Mouse (Mus musculus): ENCODE measurements around the gene Slc44a5.
"Not testable (repeated sequence)": the region's sequence is repeated elsewhere in the genome, so short reads cannot be mapped to it uniquely, and the experiment has no call there.

Gene Slc44a5

GRCm38 (mm10) chr3:154252219-154252618 is 279.0 kb downstream of the Slc44a5 start:
- Histone ChIP-seq H3K4me1 (replicated peaks; ENCODE audit: low read depth, low read length) (no peaks in the 10 kb centered on the region), H3K4me3 (replicated peaks; ENCODE audit: low read length) (no peak overlapping the region), H3K27me3 (ENCODE audit: insufficient read depth, low read length) (no peaks in the 10 kb centered on the region), H3K9me3 (ENCODE audit: low read length) (no peaks in the 10 kb centered on the region), H3K36me3 (ENCODE audit: insufficient read depth, low read length) (no peaks in the 10 kb centered on the region)
- TF ChIP-seq POU5F1 (IDR thresholded peaks at IDR 0.05; ENCODE audit: borderline replicate concordance, low read length) (no peak), NANOG (IDR thresholded peaks at IDR 0.05; ENCODE audit: borderline replicate concordance, low read length) (no peak), CTCF (conservative IDR thresholded peaks at IDR 0.05; ENCODE audit: low read length) (no peak)

DNA sequence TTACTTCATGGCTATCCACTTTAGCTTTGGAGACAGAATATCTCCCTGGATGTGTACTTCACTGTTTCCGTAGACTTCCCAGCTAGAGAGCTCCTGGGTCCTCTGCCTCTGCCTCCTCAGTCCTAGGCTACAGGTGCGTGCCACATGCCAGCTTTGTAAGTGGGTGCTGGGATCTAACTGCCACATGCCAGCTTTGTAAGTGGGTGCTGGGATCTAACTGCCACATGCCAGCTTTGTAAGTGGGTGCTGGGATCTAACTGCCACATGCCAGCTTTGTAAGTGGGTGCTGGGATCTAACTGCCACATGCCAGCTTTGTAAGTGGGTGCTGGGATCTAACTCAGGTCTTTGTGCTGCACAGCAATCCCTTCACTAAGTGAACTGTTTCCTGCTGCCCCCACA is 281.0 kb downstream of the Slc44a5 start:
- H3K4me1 ChIP-seq (replicated peaks; ENCODE audit: low read depth, low read length); H3K9me3 ChIP-seq (ENCODE audit: low read length); H3K4me3 ChIP-seq (replicated peaks; ENCODE audit: low read length); H3K27me3 ChIP-seq (ENCODE audit: insufficient read depth, low read length); H3K36me3 ChIP-seq (ENCODE audit: insufficient read depth, low read length): not testable (repeated sequence)

- Histone ChIP-seq H3K36me3 (ENCODE audit: insufficient read depth, low read length) (no peaks in the 10 kb centered on the region), H3K4me1 (replicated peaks; ENCODE audit: low read depth, low read length) (no peaks in the 10 kb centered on the region), H3K9me3 (ENCODE audit: low read length) (no peaks in the 10 kb centered on the region), H3K4me3 (replicated peaks; ENCODE audit: low read length) (no peak overlapping the region), H3K27me3 (ENCODE audit: insufficient read depth, low read length) (no peaks in the 10 kb centered on the region)
- TF ChIP-seq POU5F1 (IDR thresholded peaks at IDR 0.05; ENCODE audit: borderline replicate concordance, low read length) (no peak), NANOG (IDR thresholded peaks at IDR 0.05; ENCODE audit: borderline replicate concordance, low read length) (no peak), CTCF (conservative IDR thresholded peaks at IDR 0.05; ENCODE audit: low read length) (no peak)
These were observed 284.1 kb downstream of the Slc44a5 start for GRCm38 (mm10) chr3:154257312-154257711.

DNA sequence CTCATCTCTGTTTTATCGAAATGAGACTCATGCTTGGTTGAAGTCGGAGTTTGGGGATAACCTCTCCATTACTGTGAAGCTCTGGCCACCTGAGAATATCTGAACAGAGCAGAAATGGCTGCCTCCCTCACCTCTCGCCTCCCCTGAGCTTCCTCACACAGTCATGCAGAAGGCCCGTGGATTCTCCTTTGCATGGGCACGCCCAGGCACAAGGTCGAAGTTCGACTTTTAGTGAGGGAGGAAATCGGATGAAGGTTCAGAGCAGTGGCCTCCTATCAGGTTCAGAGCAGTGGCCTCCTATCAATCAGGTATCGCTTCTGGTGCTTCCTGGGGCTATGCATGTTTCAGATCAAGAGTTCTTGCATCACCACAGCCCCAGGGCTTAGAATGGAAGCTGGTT is 295.1 kb downstream of the Slc44a5 start:
- H3K36me3 ChIP-seq (ENCODE audit: insufficient read depth, low read length), result no peaks in the 10 kb centered on the region
- 0 out of 2 replicates have a peak, but pooled peaks cover 4% of the 10 kb centered on the region for H3K27me3 ChIP-seq (ENCODE audit: insufficient read depth, low read length)
- H3K9me3 ChIP-seq (ENCODE audit: low read length), result no peaks in the 10 kb centered on the region
- H3K4me3 ChIP-seq (replicated peaks; ENCODE audit: low read length), result no peak overlapping the region
- peaks cover 6% of the 10 kb centered on the region; the same call in 1 of the 2 replicates for H3K4me1 ChIP-seq (replicated peaks; ENCODE audit: low read depth, low read length)
- TF ChIP-seq POU5F1 (IDR thresholded peaks at IDR 0.05; ENCODE audit: borderline replicate concordance, low read length), result no peak
- TF ChIP-seq CTCF (conservative IDR thresholded peaks at IDR 0.05; ENCODE audit: low read length), result no peak
- no peak for TF ChIP-seq NANOG (IDR thresholded peaks at IDR 0.05; ENCODE audit: borderline replicate concordance, low read length)

DNA sequence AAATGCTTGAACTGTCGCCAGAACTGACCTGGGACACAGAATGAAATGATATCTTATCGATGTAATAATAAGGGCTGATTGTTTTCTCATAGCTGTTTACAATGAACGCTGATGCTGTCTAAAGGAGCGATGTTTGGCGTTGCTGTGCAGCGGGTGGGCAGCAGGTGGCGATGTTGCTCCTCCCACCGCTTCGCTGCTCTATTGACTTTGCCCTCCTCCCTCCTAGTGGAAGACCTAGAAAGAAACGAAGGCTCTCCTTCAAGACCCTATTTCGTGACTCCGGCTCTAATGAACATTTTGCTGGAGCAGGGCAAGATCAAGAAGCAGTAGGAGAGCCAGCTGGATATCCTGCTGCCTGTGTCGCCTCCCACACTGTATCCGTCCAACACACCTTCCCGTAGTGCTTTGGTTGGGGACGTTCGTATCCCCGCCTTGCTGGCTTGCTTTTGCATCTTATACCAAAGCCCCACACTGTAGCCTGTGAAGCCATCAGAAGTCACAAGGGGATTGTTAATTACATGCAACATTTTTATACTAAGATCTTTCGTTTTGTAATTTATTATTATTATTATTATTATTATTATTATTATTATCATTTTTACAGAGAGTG is 296.6 kb downstream of the Slc44a5 start:
- no peak overlapping the region for H3K4me3 ChIP-seq (replicated peaks; ENCODE audit: low read length)

GRCm38 (mm10) chr3:154274681-154275080 is 301.4 kb downstream of the Slc44a5 start:
- Histone ChIP-seq H3K4me1 (replicated peaks; ENCODE audit: low read depth, low read length) (0 out of 2 replicates have a peak, but pooled peaks cover 2% of the 10 kb centered on the region), H3K9me3 (ENCODE audit: low read length) (no peaks in the 10 kb centered on the region), H3K27me3 (ENCODE audit: insufficient read depth, low read length) (peaks cover 7% of the 10 kb centered on the region; the same call in 1 of the 2 replicates), H3K36me3 (ENCODE audit: insufficient read depth, low read length) (no peaks in the 10 kb centered on the region), H3K4me3 (replicated peaks; ENCODE audit: low read length) (no peak overlapping the region)
- TF ChIP-seq POU5F1 (IDR thresholded peaks at IDR 0.05; ENCODE audit: borderline replicate concordance, low read length), result no peak
- TF ChIP-seq NANOG (IDR thresholded peaks at IDR 0.05; ENCODE audit: borderline replicate concordance, low read length), result no peak
- no peak for TF ChIP-seq CTCF (conservative IDR thresholded peaks at IDR 0.05; ENCODE audit: low read length)

More for the DNA sequence above, 296.6 kb downstream of the Slc44a5 start:
- Histone ChIP-seq H3K36me3 (ENCODE audit: insufficient read depth, low read length) (no peaks in the 10 kb centered on the region), H3K27me3 (ENCODE audit: insufficient read depth, low read length) (0 out of 2 replicates have a peak, but pooled peaks cover 4% of the 10 kb centered on the region), H3K4me1 (replicated peaks; ENCODE audit: low read depth, low read length) (peaks cover 6% of the 10 kb centered on the region; the same call in 1 of the 2 replicates), H3K9me3 (ENCODE audit: low read length) (no peaks in the 10 kb centered on the region)
- TF ChIP-seq CTCF (conservative IDR thresholded peaks at IDR 0.05; ENCODE audit: low read length), result peak; percentile 83
- no peak for TF ChIP-seq POU5F1 (IDR thresholded peaks at IDR 0.05; ENCODE audit: borderline replicate concordance, low read length)
- no peak for TF ChIP-seq NANOG (IDR thresholded peaks at IDR 0.05; ENCODE audit: borderline replicate concordance, low read length)

DNA sequence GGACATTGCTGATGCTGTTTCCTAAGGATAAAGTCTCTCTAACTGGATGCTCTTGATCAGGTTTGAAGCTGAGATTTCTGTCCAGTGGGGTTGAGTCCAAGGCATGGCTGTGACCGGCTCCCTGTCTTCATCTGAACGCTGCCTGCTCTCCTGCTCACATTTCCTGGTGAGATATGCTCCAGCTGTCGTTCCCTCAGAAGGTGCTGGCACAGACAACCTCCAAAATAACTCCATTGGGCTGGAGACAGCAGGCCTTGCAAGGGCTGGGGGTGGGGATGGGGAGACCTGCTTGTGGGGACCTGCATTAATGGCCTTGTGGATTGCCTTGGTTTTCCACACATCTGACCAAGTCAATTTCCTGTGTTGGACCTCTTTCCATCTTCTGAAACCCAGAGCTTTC is 311.0 kb downstream of the Slc44a5 start:
- Histone ChIP-seq H3K27me3 (ENCODE audit: insufficient read depth, low read length) (no peaks in the 10 kb centered on the region; the same call in 1 of the 2 replicates), H3K4me3 (replicated peaks; ENCODE audit: low read length) (no peak overlapping the region), H3K36me3 (ENCODE audit: insufficient read depth, low read length) (no peaks in the 10 kb centered on the region), H3K4me1 (replicated peaks; ENCODE audit: low read depth, low read length) (no peaks in the 10 kb centered on the region), H3K9me3 (ENCODE audit: low read length) (no peaks in the 10 kb centered on the region)
- no peak for TF ChIP-seq NANOG (IDR thresholded peaks at IDR 0.05; ENCODE audit: borderline replicate concordance, low read length)
- no peak for TF ChIP-seq CTCF (conservative IDR thresholded peaks at IDR 0.05; ENCODE audit: low read length)
- no peak for TF ChIP-seq POU5F1 (IDR thresholded peaks at IDR 0.05; ENCODE audit: borderline replicate concordance, low read length)

DNA sequence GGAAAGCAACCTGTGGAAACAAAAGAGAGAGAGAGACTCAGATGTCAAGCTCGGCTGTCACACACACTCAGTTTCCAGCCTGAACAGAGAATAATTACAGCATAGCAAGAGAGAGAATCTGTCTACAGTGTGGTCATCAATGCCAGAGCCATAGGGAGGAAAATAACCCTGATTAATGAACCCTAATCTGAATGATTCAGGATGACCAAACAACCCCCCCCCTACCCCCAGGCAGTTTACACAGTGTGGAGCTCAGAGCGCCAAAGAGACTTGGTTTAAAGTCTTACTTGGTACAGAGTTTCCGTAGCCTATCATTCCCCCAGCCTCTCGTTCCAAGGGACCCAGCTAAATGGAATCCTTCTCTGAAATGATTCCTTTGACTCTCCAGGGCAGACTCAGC is 312.1 kb downstream of the Slc44a5 start:
- H3K9me3 ChIP-seq (ENCODE audit: low read length), result no peaks in the 10 kb centered on the region
- no peaks in the 10 kb centered on the region; the same call in 1 of the 2 replicates for H3K27me3 ChIP-seq (ENCODE audit: insufficient read depth, low read length)
- no peaks in the 10 kb centered on the region for H3K36me3 ChIP-seq (ENCODE audit: insufficient read depth, low read length)
- no peaks in the 10 kb centered on the region for H3K4me1 ChIP-seq (replicated peaks; ENCODE audit: low read depth, low read length)
- TF ChIP-seq NANOG (IDR thresholded peaks at IDR 0.05; ENCODE audit: borderline replicate concordance, low read length) (no peak), CTCF (conservative IDR thresholded peaks at IDR 0.05; ENCODE audit: low read length) (no peak), POU5F1 (IDR thresholded peaks at IDR 0.05; ENCODE audit: borderline replicate concordance, low read length) (no peak)
- H3K4me3 ChIP-seq (replicated peaks; ENCODE audit: low read length), result no peak overlapping the region

DNA sequence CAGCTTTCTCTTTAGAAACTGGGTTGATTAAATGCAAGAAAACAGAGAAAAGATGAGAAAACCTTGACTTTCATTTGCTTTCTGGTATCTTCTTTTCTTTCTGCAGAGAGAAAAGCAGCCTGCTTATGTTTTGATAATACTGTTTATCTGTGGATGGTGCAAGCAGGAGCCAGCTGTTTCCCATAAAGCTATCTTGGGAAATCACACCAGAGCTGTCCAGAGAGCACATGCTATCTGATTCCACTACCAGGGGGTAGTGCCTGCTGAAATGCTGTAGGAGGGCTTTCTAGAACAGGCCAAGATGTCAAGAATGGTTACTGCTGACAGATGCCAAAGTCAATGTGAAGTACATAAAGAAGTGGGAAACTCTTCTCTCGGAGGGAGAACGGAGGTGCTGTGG is 314.0 kb downstream of the Slc44a5 start:
- TF ChIP-seq POU5F1 (IDR thresholded peaks at IDR 0.05; ENCODE audit: borderline replicate concordance, low read length) (no peak), CTCF (conservative IDR thresholded peaks at IDR 0.05; ENCODE audit: low read length) (no peak), NANOG (IDR thresholded peaks at IDR 0.05; ENCODE audit: borderline replicate concordance, low read length) (no peak)
- Histone ChIP-seq H3K4me1 (replicated peaks; ENCODE audit: low read depth, low read length) (no peaks in the 10 kb centered on the region), H3K27me3 (ENCODE audit: insufficient read depth, low read length) (peaks cover 4% of the 10 kb centered on the region; the same call in 1 of the 2 replicates), H3K4me3 (replicated peaks; ENCODE audit: low read length) (no peak overlapping the region), H3K9me3 (ENCODE audit: low read length) (no peaks in the 10 kb centered on the region), H3K36me3 (ENCODE audit: insufficient read depth, low read length) (no peaks in the 10 kb centered on the region)

Measured in E14TG2a.4 (cell line).